Mouse (Mus musculus) liver, embryonic 13.5 days (tissue): ENCODE measurements around the gene Tbc1d10a. TPM values are rescaled to one million over a fixed set of nuclear protein-coding genes. Genes with fewer than 3 reads are reported as not detected.
A peak's percentile ranks its signal among the peaks of the same experiment; 100 is the strongest.

ENCODE experiments used
- ATAC-seq: fragments of 200-750 bp; cut with Nextera tagmentation; 2 replicates; pipeline ENCODE4 v1.8.0; 2017; ENCODE audit warnings: low read depth, mild to moderate bottlenecking, moderate number of reproducible peaks, moderate library complexity
- DNase-seq: peaks from one replicate; pipeline ENCODE4 v3.0.0; 2022
- H3K27ac ChIP-seq: fragments of 300-500 bp; sonication (generic); 2 replicates; pipeline ENCODE4 v1.5.1; 2015; ENCODE audit warnings: moderate library complexity, mild to moderate bottlenecking, inconsistent platforms
- H3K27me3 ChIP-seq: fragments of 300-500 bp; sonication (generic); 2 replicates; pipeline ENCODE4 v1.6.1; 2015; ENCODE audit warnings: mild to moderate bottlenecking, inconsistent platforms
- H3K36me3 ChIP-seq: fragments of 300-500 bp; sonication (generic); 2 replicates; pipeline ENCODE4 v1.6.1; 2015; ENCODE audit warnings: mild to moderate bottlenecking, inconsistent platforms
- H3K4me1 ChIP-seq: fragments of 300-500 bp; sonication (generic); replicated peaks from 2 replicates; pipeline ENCODE4 v1.6.1; 2015; ENCODE audit warnings: inconsistent platforms
- H3K4me2 ChIP-seq: fragments of 300-500 bp; sonication (generic); 2 replicates; pipeline ENCODE4 v1.6.1; 2015; ENCODE audit warnings: inconsistent platforms, mild to moderate bottlenecking, moderate library complexity
- H3K4me3 ChIP-seq: fragments of 300-500 bp; sonication (generic); replicated peaks from 2 replicates; pipeline ENCODE4 v1.5.1; 2015; ENCODE audit warnings: mild to moderate bottlenecking, inconsistent platforms
- H3K9ac ChIP-seq: fragments of 300-500 bp; sonication (generic); 2 replicates; pipeline ENCODE4 v1.6.1; 2015; ENCODE audit warnings: mild to moderate bottlenecking, inconsistent platforms
- H3K9me3 ChIP-seq: fragments of 300-500 bp; sonication (generic); replicated peaks from 2 replicates; pipeline ENCODE4 v1.6.1; 2016; ENCODE audit warnings: inconsistent platforms
- WGBS: fragments of 180-500 bp; shearing (Covaris S2); methylation state at CpG from one replicate; pipeline ENCODE4 v1.1.7; 2015; ENCODE audit not compliant: insufficient replicate concordance; 5-methylcytosine and 5-hydroxymethylcytosine counted together
- polyA plus RNA-seq: library from polyadenylated mRNA; unstranded; fragments of >200 nt; fragmentation: Nextera tagmentation; extraction: Ambion mirVana; gene quantifications from 2 replicates; pipeline ENCODE4 v1.2.1, GENCODE M21; 2015

The Tbc1d10a gene
- polyA plus RNA-seq, 1 experiment from 2014 or later = 6.2 TPM

DNA sequence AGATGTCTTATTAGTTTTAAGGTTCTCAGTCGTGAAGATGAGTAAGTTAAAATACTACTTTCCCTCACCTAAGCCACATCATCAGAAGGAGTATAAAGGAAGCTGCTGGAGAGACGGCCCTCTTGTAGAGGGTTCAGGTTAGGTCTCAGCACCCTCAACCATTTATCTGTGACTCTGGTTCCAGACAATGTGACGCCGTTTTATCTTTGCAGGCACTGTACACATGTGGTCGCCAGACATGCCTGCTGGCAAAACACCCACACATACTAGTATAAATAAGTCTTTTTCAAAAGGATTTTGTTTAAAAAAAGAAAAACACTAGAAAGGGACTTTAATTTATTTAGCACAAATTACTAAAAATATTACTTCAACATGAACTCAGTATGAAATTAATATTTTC, 30.9 kb upstream of the Tbc1d10a start:
- H3K27me3 ChIP-seq = no peaks in the 10 kb centered on the region
- DNase-seq = no peak
- peaks cover 20% of the 10 kb centered on the region for H3K4me1 ChIP-seq
- H3K4me3 ChIP-seq = no peak overlapping the region
- H3K9me3 ChIP-seq = no peaks in the 10 kb centered on the region
- 24% methylated on average over 5 of the region's 5 CpGs for WGBS
- H3K4me2 ChIP-seq = no peak overlapping the region
- H3K36me3 ChIP-seq = no peaks in the 10 kb centered on the region
- ATAC-seq = no peak
- H3K9ac ChIP-seq = no peak overlapping the region
- no peak overlapping the region for H3K27ac ChIP-seq

DNA sequence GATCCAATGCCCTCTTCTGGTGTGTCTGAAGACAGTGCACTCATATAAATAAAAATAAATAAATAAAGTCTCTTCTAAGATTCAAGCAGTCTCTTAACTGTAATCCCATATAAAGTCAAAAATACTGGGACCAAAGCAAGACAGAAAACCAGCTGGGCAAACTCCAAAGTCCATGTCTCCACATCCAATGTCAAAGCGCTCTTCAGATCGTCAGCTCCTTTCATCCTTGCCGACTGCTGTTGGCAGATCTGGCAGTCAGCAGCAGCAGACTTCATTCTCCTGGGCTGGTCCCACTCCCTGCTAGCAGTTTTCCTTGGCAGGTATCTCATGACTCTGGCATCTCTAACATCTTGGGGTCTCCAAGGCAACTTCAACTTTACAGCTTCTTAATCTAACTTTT, 27.9 kb upstream of the Tbc1d10a start:
- DNase-seq (no peak), ATAC-seq (no peak)
- H3K9ac ChIP-seq = no peak overlapping the region
- no peak overlapping the region for H3K4me2 ChIP-seq
- WGBS = 89% methylated on average over 3 of the region's 3 CpGs
- no peak overlapping the region for H3K27ac ChIP-seq
- H3K27me3 ChIP-seq = no peaks in the 10 kb centered on the region
- peaks cover 47% of the 10 kb centered on the region for H3K4me1 ChIP-seq
- H3K4me3 ChIP-seq = no peak overlapping the region
- no peaks in the 10 kb centered on the region for H3K9me3 ChIP-seq
- H3K36me3 ChIP-seq = peaks cover 25% of the 10 kb centered on the region

DNA sequence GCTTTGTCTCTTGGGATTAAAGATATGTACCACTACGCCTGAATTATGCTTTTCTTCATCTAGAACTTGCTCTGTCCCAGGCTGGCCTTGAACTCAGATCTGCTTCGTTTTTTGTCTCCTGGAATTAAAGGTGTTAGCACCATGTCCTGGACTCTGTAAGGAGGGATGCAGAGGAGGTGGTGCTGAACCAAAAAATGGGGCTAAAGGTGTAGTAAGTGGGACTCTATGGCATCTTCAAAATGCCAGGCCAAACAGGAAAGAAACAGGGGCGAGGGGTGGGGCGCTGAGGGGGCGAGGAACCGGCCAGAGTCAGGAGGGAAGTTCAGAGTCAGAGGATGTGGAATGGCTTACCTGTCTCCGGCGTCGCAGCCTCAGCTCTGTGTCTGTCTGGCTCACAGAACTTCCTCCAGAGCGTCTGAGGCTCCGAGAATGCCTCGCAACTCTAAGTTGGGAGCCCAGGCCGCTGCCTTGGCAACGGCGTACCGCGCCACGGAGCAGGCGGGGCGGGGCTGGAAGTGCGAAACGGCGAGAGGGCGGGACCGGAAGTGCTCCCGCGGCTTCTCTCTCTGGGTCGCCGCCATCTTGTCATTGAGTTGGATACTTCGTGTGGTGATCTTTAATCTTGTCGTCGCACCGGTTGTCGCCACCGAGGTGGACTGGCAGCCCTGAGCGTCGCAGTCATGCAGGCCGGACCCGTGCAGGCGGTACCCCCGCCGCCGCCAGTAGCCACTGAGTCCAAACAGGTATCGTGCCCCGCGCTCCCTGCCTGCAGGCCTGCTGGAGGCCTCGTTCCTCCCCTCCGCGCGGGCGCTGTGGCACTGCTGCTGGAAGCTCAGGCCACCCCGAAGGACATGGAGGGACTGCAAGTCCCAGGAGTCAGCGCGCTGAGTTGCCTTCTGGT, 26.5 kb upstream of the Tbc1d10a start, which contains the start of the genes Ccdc157 and Sf3a1:
TSS of gene Ccdc157 (minus strand) at position 486 of the 901 bp plus-strand sequence.
TSS of gene Sf3a1 (plus strand) at position 543 of the 901 bp plus-strand sequence.
- Histone ChIP-seq H3K9ac (peak within 1 kb of the TSS; percentile 81), H3K4me1 (peaks cover 59% of the 10 kb centered on the region), H3K4me2 (peak within 1 kb of the TSS; percentile 83), H3K36me3 (peaks cover 39% of the 10 kb centered on the region), H3K27me3 (no peaks in the 10 kb centered on the region), H3K4me3 (peak within 1 kb of the TSS; percentile 75), H3K27ac (peak within 1 kb of the TSS; percentile 71), H3K9me3 (no peaks in the 10 kb centered on the region)
- 1% methylated on average over 54 of the region's 54 CpGs for WGBS
- DNase-seq (peak; percentile 87), ATAC-seq (peak; percentile 94)

DNA sequence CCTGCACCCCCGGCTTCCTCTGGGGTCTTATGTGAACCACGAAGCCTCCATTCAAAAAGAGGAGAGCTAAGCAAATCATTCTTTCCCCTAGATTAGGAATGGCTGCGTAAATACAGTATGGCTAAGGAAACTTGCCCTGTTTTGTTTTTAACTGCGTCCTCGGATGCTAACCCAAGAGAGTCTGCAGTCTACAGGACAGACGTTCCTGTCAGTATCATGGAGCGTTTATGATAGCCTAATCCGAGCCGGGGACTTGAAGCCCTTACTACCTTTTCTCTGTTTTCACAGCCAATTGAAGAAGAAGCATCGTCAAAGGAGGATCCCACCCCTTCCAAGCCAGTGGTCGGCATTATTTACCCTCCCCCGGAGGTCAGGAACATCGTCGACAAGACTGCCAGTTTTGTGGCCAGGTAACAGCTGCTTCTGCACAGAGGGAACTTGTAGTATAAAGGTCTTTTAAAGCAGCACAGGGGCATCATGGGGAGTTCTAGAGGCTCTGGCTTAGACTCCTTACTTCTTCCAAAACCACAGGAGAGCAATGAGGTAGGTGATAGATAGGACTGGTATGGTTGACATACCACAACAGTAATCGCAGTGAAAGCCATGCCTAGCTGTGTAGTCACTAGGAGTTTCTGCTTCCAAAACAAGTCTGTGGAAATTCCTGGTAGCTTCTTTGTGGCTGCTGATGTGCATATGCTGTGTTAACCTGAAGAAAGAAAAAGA, 25.7 kb upstream of the Tbc1d10a start:
- 2% methylated on average over 15 of the region's 15 CpGs for WGBS
- peak overlapping the region; percentile 71 for H3K27ac ChIP-seq

DNA sequence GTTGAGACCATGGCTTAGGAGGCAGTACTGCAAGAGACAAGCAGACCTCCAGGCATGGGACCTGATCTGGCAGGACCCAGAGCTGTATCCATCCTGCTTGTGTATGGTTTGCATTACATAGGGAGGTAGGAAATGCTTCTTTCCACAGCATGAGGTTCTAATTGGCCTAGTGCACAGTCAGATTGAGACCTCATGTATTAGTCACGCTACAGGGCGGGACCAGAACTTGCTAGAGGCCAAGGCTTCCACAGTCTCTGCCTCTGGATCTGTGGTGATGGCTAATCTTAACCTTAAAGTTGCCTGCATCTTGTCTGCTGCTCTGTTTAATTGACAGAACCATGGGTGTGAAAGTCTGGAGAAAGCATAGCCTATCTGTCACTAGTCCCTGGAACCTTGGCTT, 21.9 kb upstream of the Tbc1d10a start:
- ATAC-seq = no peak
- Histone ChIP-seq H3K36me3 (peaks cover 85% of the 10 kb centered on the region), H3K27me3 (no peaks in the 10 kb centered on the region), H3K4me2 (no peak overlapping the region), H3K9me3 (no peaks in the 10 kb centered on the region), H3K9ac (no peak overlapping the region), H3K27ac (no peak overlapping the region), H3K4me1 (peaks cover 61% of the 10 kb centered on the region), H3K4me3 (no peak overlapping the region)
- WGBS = 75% methylated on average over 2 of the region's 2 CpGs
- no peak for DNase-seq

More for the DNA sequence above, 25.7 kb upstream of the Tbc1d10a start:
- Histone ChIP-seq H3K36me3 (peaks cover 48% of the 10 kb centered on the region), H3K4me3 (peak overlapping the region; percentile 75), H3K27me3 (no peaks in the 10 kb centered on the region), H3K9ac (peak overlapping the region; percentile 81), H3K9me3 (no peaks in the 10 kb centered on the region), H3K4me1 (peaks cover 63% of the 10 kb centered on the region), H3K4me2 (peak overlapping the region; percentile 83)
- DNase-seq (no peak), ATAC-seq (peak; percentile 14; the same call in 1 of the 2 replicates)

DNA sequence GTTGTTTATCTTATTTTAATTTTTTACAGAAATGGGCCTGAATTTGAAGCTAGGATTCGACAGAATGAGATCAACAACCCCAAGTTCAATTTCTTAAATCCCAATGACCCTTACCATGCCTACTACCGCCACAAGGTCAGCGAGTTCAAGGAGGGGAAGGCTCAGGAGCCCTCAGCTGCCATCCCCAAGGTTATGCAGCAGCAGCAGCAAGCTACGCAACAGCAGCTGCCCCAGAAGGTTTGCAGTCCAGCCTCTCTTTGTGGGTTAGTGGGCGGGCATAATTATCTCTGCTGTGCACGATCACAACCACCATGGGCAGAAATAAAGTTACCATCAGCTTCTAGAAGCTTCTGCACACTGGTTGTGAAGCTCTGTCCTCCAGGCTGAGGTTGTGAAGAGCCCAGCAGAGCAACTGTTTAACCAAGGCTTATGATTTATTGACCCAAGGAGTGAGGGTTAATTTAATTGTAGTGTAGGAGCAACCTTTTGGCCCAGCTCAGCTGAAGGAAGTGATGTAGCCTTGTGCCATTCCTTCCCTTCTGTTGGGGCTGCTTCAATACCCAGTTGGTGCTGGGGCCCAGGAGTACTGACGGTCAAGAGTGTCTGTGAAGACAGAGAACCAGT, 20.0 kb upstream of the Tbc1d10a start:
- WGBS = 75% methylated on average over 7 of the region's 7 CpGs
- Histone ChIP-seq H3K27me3 (no peaks in the 10 kb centered on the region), H3K36me3 (peaks cover 99% of the 10 kb centered on the region), H3K9me3 (no peaks in the 10 kb centered on the region), H3K4me2 (no peak overlapping the region), H3K4me1 (peaks cover 49% of the 10 kb centered on the region), H3K9ac (no peak overlapping the region), H3K27ac (peak overlapping the region; percentile 18; the same call in 1 of the 2 replicates), H3K4me3 (no peak overlapping the region)
- DNase-seq (no peak), ATAC-seq (no peak)

DNA sequence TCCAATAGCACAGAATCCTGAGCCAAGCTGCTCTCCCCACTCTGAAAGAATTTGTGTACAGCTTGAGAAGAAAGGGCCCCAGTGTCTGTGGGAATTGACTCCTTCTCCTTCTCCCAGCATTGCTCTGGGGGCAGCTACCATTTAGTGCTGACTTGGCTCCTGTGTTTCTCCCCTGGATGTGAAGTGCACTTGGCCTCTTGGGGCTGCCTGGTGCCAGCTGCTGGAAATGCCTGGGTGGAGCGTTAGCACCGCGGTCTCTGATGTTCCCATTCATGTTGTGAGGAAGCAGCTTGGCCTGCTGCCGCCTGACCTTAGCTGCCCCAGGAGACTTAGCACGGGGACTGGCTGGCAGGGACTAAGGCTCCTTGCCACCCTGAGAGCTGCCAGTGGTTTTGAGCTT, 12.0 kb upstream of the Tbc1d10a start:
- Histone ChIP-seq H3K4me1 (no peaks in the 10 kb centered on the region), H3K9me3 (no peaks in the 10 kb centered on the region), H3K4me3 (no peak overlapping the region), H3K27me3 (no peaks in the 10 kb centered on the region), H3K27ac (no peak overlapping the region), H3K9ac (no peak overlapping the region), H3K4me2 (no peak overlapping the region), H3K36me3 (peaks cover 100% of the 10 kb centered on the region)
- 91% methylated on average over 5 of the region's 5 CpGs for WGBS
- ATAC-seq (no peak), DNase-seq (no peak)

DNA sequence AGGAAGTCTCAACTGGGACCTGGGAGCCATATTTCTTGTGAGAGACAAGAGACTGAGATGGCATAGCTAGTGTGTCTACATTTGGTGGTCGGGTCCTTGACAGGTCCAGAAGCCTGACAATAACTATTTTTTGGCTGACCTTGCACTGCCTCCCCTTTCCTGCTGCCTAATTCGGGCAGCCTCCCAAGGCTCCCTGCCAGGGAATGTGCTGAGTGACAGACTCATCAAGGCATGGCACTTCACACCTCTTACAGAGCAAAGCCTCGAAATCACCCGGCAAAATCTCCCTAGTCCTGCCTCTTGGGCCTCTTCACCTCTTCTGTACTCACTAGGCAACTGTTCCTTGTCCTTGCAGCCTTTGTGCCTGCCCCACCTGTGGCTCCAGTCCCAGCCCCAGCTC, 8.9 kb upstream of the Tbc1d10a start:
- no peaks in the 10 kb centered on the region for H3K9me3 ChIP-seq
- no peak for ATAC-seq
- H3K27me3 ChIP-seq = no peaks in the 10 kb centered on the region
- H3K36me3 ChIP-seq = peaks cover 98% of the 10 kb centered on the region
- no peak overlapping the region for H3K9ac ChIP-seq
- no peaks in the 10 kb centered on the region for H3K4me1 ChIP-seq
- no peak for DNase-seq
- no peak overlapping the region for H3K4me3 ChIP-seq
- H3K27ac ChIP-seq = no peak overlapping the region
- WGBS = 83% methylated on average over 4 of the region's 4 CpGs
- no peak overlapping the region for H3K4me2 ChIP-seq

DNA sequence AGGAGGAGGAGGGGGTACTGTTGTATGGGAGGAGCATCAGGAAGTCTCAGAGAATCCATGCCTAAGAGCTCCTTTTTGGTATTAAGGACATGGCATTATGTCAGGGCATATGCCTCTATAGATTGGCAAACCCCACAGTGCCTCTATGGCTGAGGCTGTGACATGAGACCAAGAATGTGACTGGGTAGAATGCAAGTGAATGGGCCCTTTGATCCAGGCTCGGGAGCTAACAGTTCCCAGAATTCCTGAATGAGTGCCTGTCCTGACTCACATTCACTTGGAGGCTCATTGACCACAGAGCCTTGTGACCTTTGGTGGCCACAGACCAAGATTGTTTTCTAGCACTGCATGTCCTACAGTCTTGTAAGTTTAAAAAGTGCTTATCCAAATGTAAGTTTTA, 4.5 kb upstream of the Tbc1d10a start:
- DNase-seq = no peak
- H3K36me3 ChIP-seq = peaks cover 65% of the 10 kb centered on the region
- no peak overlapping the region for H3K4me2 ChIP-seq
- WGBS = 41% methylated on average over 1 of the region's 1 CpGs
- ATAC-seq = no peak
- H3K4me3 ChIP-seq = no peak overlapping the region
- H3K4me1 ChIP-seq = peaks cover 8% of the 10 kb centered on the region
- H3K27me3 ChIP-seq = no peaks in the 10 kb centered on the region
- H3K27ac ChIP-seq = no peak overlapping the region
- H3K9ac ChIP-seq = no peak overlapping the region
- no peaks in the 10 kb centered on the region for H3K9me3 ChIP-seq

DNA sequence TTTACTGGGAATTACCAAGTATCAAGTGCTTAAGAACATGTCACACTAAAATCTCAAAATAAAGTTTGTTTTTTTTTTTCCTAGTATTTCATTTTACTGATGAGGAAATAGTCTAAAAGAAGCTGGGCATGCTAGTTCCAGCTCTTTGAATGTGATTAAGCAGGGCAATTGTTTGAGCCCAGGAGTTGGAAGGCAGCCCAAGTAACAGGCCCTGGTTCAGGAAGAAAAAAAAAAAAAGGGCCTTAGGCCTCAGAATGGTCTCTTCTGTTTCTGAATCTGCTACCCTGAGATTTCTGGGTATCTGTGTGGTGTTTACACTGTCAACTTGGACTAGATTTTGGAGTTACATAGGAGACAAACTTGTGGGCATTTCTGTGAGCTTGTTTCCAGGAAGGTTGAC, 3.1 kb upstream of the Tbc1d10a start:
- Histone ChIP-seq H3K9me3 (no peaks in the 10 kb centered on the region), H3K36me3 (peaks cover 51% of the 10 kb centered on the region), H3K4me2 (no peak overlapping the region), H3K4me3 (no peak overlapping the region), H3K9ac (no peak overlapping the region), H3K4me1 (peaks cover 20% of the 10 kb centered on the region), H3K27me3 (no peaks in the 10 kb centered on the region), H3K27ac (no peak overlapping the region)
- DNase-seq = no peak
- no peak for ATAC-seq

DNA sequence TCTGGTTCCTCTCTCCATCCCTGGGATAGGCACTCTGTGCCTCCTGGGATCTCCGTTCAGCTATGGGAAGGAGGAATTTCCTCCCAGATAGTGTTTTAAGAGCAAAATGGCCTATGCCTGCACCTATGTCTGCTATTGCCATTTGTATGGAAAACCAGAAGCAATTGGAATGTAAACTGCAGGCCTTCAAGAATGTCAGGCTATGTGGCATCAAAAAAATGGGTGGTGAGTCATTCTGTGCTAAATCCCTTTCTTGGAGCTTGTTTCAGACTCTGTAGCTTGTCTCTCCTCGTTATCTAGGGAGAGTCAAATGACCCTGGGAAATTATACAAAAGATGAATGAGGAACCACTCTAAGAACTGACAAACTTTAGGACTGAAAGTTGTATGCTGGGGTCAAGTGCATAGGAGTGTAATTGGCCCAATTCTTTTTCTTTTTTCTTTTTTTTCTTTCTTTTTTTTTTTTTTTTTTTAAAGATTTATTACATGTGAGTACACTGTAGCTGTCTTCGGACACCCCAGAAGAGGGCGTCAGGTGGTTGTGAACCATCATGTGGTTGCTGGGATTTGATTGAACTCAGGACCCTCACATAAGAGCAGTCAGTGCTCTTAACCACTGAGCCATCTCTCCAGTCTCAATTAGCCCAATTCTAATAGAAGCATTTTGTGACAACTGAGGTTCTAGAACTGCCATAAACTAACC, 2.2 kb upstream of the Tbc1d10a start:
- Histone ChIP-seq H3K9me3 (no peaks in the 10 kb centered on the region), H3K36me3 (peaks cover 42% of the 10 kb centered on the region), H3K4me2 (no peak overlapping the region), H3K4me1 (peaks cover 24% of the 10 kb centered on the region), H3K27ac (no peak overlapping the region), H3K27me3 (no peaks in the 10 kb centered on the region), H3K9ac (no peak overlapping the region), H3K4me3 (no peak overlapping the region)
- ATAC-seq (no peak), DNase-seq (no peak)
- 68% methylated on average over 4 of the region's 4 CpGs for WGBS
